Mouse (Mus musculus): ENCODE results near the gene Pkd1l1. TPM values are rescaled to one million over a fixed set of nuclear protein-coding genes. Genes with fewer than 3 reads are reported as not detected.

The Pkd1l1 gene
- polyA plus RNA-seq, 1 experiment from 2014 or later: 0.12 TPM

GRCm38 (mm10) chr11:8781308-8782140 lies 191.5 kb downstream of the Pkd1l1 start:
- TF ChIP-seq CTCF (IDR thresholded peaks at IDR 0.05; ENCODE audit: low read depth): 0 out of 2 replicates have a peak, but pooled peaks have one; percentile 5
- Histone ChIP-seq H3K9ac (ENCODE audit: low read depth, low read length) (no peak overlapping the region), H3K4me2 (ENCODE audit: low read length) (no peak overlapping the region), H3K4me3 (replicated peaks; ENCODE audit: low read depth, low read length) (no peak overlapping the region), H3K27me3 (ENCODE audit: insufficient read depth, low read length) (no peaks in the 10 kb centered on the region), H3K9me3 (replicated peaks; ENCODE audit: low read length) (no peaks in the 10 kb centered on the region), H3K36me3 (ENCODE audit: insufficient read depth, low read length) (no peaks in the 10 kb centered on the region), H3K27ac (peak overlapping the region; percentile 48; the same call in 1 of the 2 replicates), H3K4me1 (replicated peaks; ENCODE audit: insufficient read depth, low read length) (peaks cover 10% of the 10 kb centered on the region)
- 36% methylated on average over 10 of the region's 10 CpGs for WGBS
- DNase-seq (ENCODE audit: low spot score) (peak; percentile 91), ATAC-seq (replicated peaks; ENCODE audit: low FRiP score, low read depth) (peak; percentile 62)

GRCm38 (mm10) chr11:8779427-8779826 lies 193.6 kb downstream of the Pkd1l1 start:
- 37% methylated on average over 3 of the region's 3 CpGs for WGBS
- peaks cover 10% of the 10 kb centered on the region for H3K4me1 ChIP-seq (replicated peaks; ENCODE audit: insufficient read depth, low read length)
- ATAC-seq (replicated peaks; ENCODE audit: low FRiP score, low read depth) (no peak; the same call in 1 of the 2 replicates), DNase-seq (ENCODE audit: low spot score) (peak; percentile 84)
- H3K4me2 ChIP-seq (ENCODE audit: low read length): no peak overlapping the region
- H3K9ac ChIP-seq (ENCODE audit: low read depth, low read length): no peak overlapping the region
- no peaks in the 10 kb centered on the region for H3K27me3 ChIP-seq (ENCODE audit: insufficient read depth, low read length)
- no peak overlapping the region for H3K27ac ChIP-seq
- H3K9me3 ChIP-seq (replicated peaks; ENCODE audit: low read length): no peaks in the 10 kb centered on the region
- H3K4me3 ChIP-seq (replicated peaks; ENCODE audit: low read depth, low read length): no peak overlapping the region
- H3K36me3 ChIP-seq (ENCODE audit: insufficient read depth, low read length): no peaks in the 10 kb centered on the region
- TF ChIP-seq CTCF (IDR thresholded peaks at IDR 0.05; ENCODE audit: low read depth): no peak

Other genes with a start within 250 kb of the Pkd1l1 start
- gene Hus1, start 37.9 kb upstream of the Pkd1l1 start, polyA plus RNA-seq (2015; fragmentation: Nextera tagmentation; extraction: Ambion mirVana): 14.6 and 14.7 TPM in 2 replicates
- gene Gm11992, start 75.3 kb upstream of the Pkd1l1 start, polyA plus RNA-seq (2015; fragmentation: Nextera tagmentation; extraction: Ambion mirVana): 12.5 and 12.7 TPM in 2 replicates
- gene Sun3, start 75.7 kb upstream of the Pkd1l1 start, polyA plus RNA-seq (2015; fragmentation: Nextera tagmentation; extraction: Ambion mirVana): 1.3 and 1.6 TPM in 2 replicates
- 18.7 and 22.2 TPM in 2 replicates for gene Upp1, start 144.8 kb upstream of the Pkd1l1 start, polyA plus RNA-seq (2015; fragmentation: Nextera tagmentation; extraction: Ambion mirVana)
- 1.8 TPM in 2 replicates for gene Abca13, start 218.7 kb upstream of the Pkd1l1 start, polyA plus RNA-seq (2015; fragmentation: Nextera tagmentation; extraction: Ambion mirVana)

Data from kidney, postnatal 0 days (tissue).